Mouse (Mus musculus) MEL (cell line): ENCODE results near the gene Hebp2.

ENCODE experiments used
- CTCF ChIP-seq, 3 experiments: IDR thresholded peaks in 2 of 3; conservative IDR thresholded peaks in 1 of 3; 2 replicates each; pipeline ENCODE4 v1.5.1; 2011 to 2012; ENCODE audit warnings: low read length in 3 of 3, low read depth in 2 of 3, mild to moderate bottlenecking in 2 of 3, improper control_type of control experiment in 1 of 3, inconsistent platforms in 1 of 3, mixed read lengths in 1 of 3, moderate library complexity in 1 of 3; ENCODE audit not compliant: control insufficient read depth in 1 of 3, insufficient read depth in 1 of 3, poor library complexity in 1 of 3, severe bottlenecking in 1 of 3
- EP300 ChIP-seq, 2 experiments: IDR thresholded peaks; 2 replicates each; pipeline ENCODE4 v1.6.1; 2011; ENCODE audit warnings: improper control_type of control experiment in 2 of 2, low read length in 2 of 2, low read depth in 1 of 2, mild to moderate bottlenecking in 1 of 2
- MYB ChIP-seq: IDR thresholded peaks from 2 replicates; pipeline ENCODE4 v1.6.1; 2011; ENCODE audit warnings: mild to moderate bottlenecking, low read depth, low read length, improper control_type of control experiment
- NELFE ChIP-seq: IDR thresholded peaks from 2 replicates; pipeline ENCODE4 v1.6.1; 2011; ENCODE audit warnings: low read depth, low read length, improper control_type of control experiment
- POLR2A ChIP-seq, 2 experiments: IDR thresholded peaks; 2 replicates each; pipeline ENCODE4 v1.6.1; 2011 to 2012; ENCODE audit warnings: low read length in 2 of 2, mild to moderate bottlenecking in 2 of 2, control low read depth in 1 of 2, improper control_type of control experiment in 1 of 2, low read depth in 1 of 2, moderate library complexity in 1 of 2; ENCODE audit not compliant: control insufficient read depth in 1 of 2, insufficient read depth in 1 of 2, poor library complexity in 1 of 2
- RAD21 ChIP-seq: IDR thresholded peaks from 2 replicates; pipeline ENCODE4 v1.6.1; 2011; ENCODE audit warnings: mild to moderate bottlenecking, low read depth, low read length, improper control_type of control experiment

DNA sequence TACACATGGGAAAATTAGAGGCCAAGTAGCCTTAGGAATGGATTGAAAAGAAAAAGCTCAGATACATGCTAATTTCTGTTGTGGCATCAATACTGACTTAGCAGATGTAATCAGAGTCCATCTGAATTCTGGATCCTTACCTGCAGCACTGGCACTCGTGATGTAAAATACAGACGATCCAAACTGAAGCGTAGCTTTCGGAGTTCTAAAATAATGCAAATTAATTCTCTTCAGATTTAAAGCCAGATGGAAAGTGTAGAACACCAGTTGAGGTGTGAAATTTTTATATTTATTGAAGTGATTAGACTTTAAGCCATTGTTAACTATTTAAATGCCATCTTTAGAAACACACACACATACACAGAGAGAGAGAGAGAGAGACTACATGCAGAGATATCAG is 15.7 kb downstream of the Hebp2 start:
- TF ChIP-seq RAD21 (no peak), POLR2A (IDR thresholded peaks at IDR 0.05; ENCODE audit: control insufficient read depth in 1 of 2, insufficient read depth in 1 of 2, low read depth in 1 of 2, low read length in 2 of 2, poor library complexity in 1 of 2) (no peak), NELFE (no peak), CTCF (IDR thresholded peaks at IDR 0.05 in 2 of 3, conservative IDR thresholded peaks at IDR 0.05 in 1 of 3; ENCODE audit: control insufficient read depth in 1 of 3, insufficient read depth in 1 of 3, low read depth in 2 of 3, low read length in 3 of 3, poor library complexity in 1 of 3, severe bottlenecking in 1 of 3) (no peak), EP300 (IDR thresholded peaks at IDR 0.05; ENCODE audit: low read depth in 1 of 2, low read length in 2 of 2) (no peak), MYB (no peak)
